Mouse (Mus musculus): Measurements from ENCODE around the gene Gpr155.

The Gpr155 gene

DNA sequence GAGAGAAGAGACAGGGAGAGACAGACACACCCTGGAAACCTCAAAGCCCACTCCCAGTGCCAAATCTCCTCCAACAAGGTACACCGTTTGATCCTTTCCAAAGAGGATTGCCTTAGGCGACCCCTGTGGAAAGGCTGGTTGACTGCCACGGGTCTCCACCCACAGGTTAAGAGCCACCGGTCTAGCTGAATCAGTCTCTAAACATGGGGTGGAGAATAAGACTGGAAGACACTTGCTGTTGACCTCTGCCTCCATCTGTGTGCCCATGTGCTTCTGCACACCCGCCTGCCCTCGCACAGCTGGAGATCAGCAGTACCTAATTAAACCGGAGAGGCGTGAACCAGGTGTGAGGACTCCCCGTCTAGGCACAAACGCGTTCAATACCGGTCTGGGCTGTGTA lies 63.4 kb downstream of the Gpr155 start:
- DNase-seq (ENCODE audit: low read depth, low spot score): no peak

DNA sequence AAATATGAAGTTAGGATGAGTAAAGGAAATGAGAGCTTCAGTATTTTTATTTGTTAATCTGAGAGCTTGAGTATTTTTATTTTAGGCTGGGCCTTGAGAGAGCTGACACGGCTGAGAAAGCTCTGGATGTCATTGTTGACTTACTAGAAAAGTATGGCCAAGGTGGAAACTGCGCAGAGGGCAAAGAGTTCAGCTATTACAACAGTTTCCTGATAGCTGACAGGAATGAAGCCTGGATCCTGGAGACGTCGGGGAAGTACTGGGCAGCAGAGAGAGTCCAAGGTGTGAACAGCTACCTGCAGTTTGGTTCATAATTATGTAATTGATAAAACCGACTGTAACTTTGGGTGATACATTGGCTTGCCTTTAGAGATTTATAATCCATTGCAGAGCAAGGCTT lies 67.2 kb downstream of the Gpr155 start:
- no peak for DNase-seq (ENCODE audit: low read depth, low spot score)

- no peak for DNase-seq (ENCODE audit: low read depth, low spot score)
These were observed 68.9 kb downstream of the Gpr155 start for GRCm38 (mm10) chr2:73317426-73317825.

- no peak for DNase-seq (ENCODE audit: low read depth, low spot score)
These were observed 72.1 kb downstream of the Gpr155 start for GRCm38 (mm10) chr2:73314311-73314710.

DNA sequence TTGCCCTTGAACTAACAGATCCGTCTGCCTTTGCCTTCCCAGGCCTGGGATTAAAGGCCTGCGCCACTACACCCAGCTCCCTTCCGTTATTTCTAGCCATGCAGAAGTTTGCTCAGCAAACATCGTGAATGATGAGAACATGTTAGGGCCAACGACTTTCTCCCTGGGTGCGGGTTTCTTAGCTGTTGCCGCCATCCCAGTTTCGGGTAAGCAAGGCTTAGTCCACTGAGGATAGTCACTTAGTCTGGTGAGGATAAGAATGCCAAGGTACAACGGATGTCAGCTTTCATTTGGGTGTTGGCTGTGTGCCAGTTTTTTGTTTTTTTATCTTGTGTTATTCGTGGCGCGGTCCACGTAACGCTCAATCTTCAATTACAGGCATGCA lies 73.3 kb downstream of the Gpr155 start:
- DNase-seq (ENCODE audit: low read depth, low spot score): no peak

- DNase-seq (ENCODE audit: low read depth, low spot score): peak; percentile 91
These were observed 73.9 kb downstream of the Gpr155 start, which contains the start of the genes Scrn3 and Cir1 for GRCm38 (mm10) chr2:73312152-73313116. Gene Scrn3, plus strand, starts transcription at chr2:73312601. Gene Cir1, minus strand, starts transcription at chr2:73312701.

DNA sequence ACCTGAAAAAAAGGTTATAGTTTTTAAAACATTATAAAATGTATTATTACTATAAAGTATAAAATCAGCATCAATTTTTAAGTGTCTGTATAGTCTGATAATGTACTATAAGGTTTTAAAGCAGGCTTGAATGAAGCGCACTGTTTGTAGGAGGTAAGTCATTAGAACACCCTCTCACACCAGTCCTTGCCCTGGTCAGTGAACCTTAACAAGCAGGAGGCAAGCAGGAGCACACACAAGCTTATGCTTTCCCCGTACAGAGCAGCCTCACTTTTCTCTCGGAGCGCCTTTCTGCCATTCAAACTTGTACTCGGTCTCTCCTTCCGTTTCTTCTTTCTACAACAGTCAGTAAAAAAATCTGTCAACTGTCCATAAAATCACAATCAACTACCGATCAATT lies 80.4 kb downstream of the Gpr155 start:
- DNase-seq (ENCODE audit: low read depth, low spot score): no peak

- no peak for DNase-seq (ENCODE audit: low read depth, low spot score)
These were observed 81.9 kb downstream of the Gpr155 start for GRCm38 (mm10) chr2:73304506-73304905.

DNA sequence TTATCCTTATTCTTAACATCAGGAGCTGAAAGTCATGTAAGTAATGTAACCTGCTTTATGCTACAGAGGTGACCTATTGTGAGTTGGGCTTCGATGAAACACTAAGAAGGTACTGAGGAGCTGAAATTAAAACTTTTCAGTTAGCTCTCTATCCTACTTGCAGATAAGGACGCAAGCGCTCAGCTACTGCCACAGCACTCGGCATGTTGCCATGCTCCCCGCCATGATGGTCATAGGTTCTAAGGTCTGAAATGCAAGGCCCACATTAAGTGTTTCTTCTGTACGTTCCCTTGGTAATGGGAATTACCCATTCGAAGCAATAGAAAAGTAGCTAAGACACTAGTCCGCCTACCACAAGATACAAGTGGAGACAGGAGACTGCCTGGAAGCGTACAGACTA lies 83.7 kb downstream of the Gpr155 start:
- DNase-seq (ENCODE audit: low read depth, low spot score): no peak

- no peak for DNase-seq (ENCODE audit: low read depth, low spot score)
These were observed 84.4 kb downstream of the Gpr155 start for GRCm38 (mm10) chr2:73301979-73302378.

DNA sequence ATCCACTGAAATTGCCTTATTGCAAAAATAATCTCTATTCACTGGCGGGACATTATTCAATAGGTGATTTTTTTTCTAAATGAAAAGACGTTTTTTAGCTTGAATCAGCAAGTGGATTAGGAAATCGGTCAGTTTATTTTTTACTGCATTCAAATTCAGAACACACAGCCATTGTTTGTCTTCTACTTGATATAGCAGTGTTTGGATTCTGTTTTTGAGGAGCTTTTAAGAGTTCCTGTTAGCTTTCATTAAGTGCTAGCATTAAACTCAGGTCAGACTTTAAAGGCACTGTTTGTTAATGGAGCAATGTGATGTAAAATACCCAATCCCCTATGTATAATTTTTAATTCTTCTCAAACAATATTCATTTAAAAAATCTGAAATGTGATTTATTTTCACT lies 87.5 kb downstream of the Gpr155 start:
- DNase-seq (ENCODE audit: low read depth, low spot score): no peak

- DNase-seq (ENCODE audit: low read depth, low spot score): no peak
These were observed 88.2 kb downstream of the Gpr155 start for GRCm38 (mm10) chr2:73298154-73298553.

DNA sequence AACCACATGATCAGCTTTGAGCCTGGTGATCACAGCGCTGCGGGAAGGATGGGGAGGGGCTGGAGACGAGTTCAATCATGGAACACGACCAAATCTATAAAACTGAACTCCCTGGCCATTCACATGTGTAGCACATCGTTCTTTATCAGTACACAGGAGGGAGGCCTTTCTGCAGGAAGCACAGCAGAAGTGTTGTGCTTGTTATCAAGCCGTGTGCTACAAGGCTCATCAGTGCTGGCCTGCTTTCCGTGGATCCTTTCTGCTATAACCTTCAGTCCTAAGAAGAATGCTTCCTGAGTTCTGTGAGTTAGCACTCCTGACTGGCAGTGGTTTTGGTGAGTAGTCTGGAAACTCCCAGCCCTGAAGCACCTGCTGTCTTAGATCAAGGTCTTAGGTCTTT lies 91.3 kb downstream of the Gpr155 start:
- no peak for DNase-seq (ENCODE audit: low read depth, low spot score)
